Mouse (Mus musculus) B cell, adult 2 months (primary cell): ENCODE results near the gene Pgm3.
A peak's percentile ranks its signal among the peaks of the same experiment; 100 is the strongest.
"Not testable (repeated sequence)": the region's sequence is repeated elsewhere in the genome, so short reads cannot be mapped to it uniquely, and the experiment has no call there.

Source experiments
- DNase-seq, 2 experiments: peaks; one replicate each; pipeline ENCODE4 v3.0.0; 2022

Gene Pgm3

GRCm38 (mm10) chr9:86571540-86572135, at the start of gene Pgm3, which contains the start of gene Rwdd2a:
Gene Pgm3 (minus strand): TSS chr9:86571842.
Gene Rwdd2a (plus strand): TSS chr9:86571991.
- DNase-seq, result peak; percentile 99

- no peak for DNase-seq
These were observed 47.9 kb upstream of the Pgm3 start for GRCm38 (mm10) chr9:86619341-86620139.

GRCm38 (mm10) chr9:86617837-86618492, 46.3 kb upstream of the Pgm3 start:
- DNase-seq, result no peak

- no peak for DNase-seq
These were observed 44.1 kb upstream of the Pgm3 start for GRCm38 (mm10) chr9:86615765-86616164.

- no peak for DNase-seq
These were observed 40.4 kb upstream of the Pgm3 start for GRCm38 (mm10) chr9:86612091-86612490.

- DNase-seq, result no peak
These were observed 34.1 kb upstream of the Pgm3 start for GRCm38 (mm10) chr9:86605776-86606175.

GRCm38 (mm10) chr9:86599723-86600303, 28.2 kb upstream of the Pgm3 start:
- DNase-seq, result no peak

- not testable (repeated sequence) for DNase-seq
These were observed 25.3 kb upstream of the Pgm3 start for GRCm38 (mm10) chr9:86596983-86597382.

- not testable (repeated sequence) for DNase-seq
These were observed 22.7 kb upstream of the Pgm3 start for GRCm38 (mm10) chr9:86594357-86594767.

GRCm38 (mm10) chr9:86592676-86593668, 21.3 kb upstream of the Pgm3 start:
- peak in 1 of 2 experiments; percentile 23 for DNase-seq

GRCm38 (mm10) chr9:86587019-86587795, 15.6 kb upstream of the Pgm3 start:
- no peak for DNase-seq

- DNase-seq, result peak; percentile 78 to 80
These were observed 12.1 kb upstream of the Pgm3 start for GRCm38 (mm10) chr9:86583740-86584139.

GRCm38 (mm10) chr9:86579657-86580056, 8.0 kb upstream of the Pgm3 start:
- peak; percentile 26 to 27 for DNase-seq

GRCm38 (mm10) chr9:86575178-86575577, 3.5 kb upstream of the Pgm3 start:
- DNase-seq, result no peak

GRCm38 (mm10) chr9:86573616-86574303, 2.1 kb upstream of the Pgm3 start:
- DNase-seq, result no peak

- DNase-seq, result peak; percentile 90 to 93
These were observed 1.1 kb upstream of the Pgm3 start for GRCm38 (mm10) chr9:86572636-86573291.

- no peak for DNase-seq
These were observed 554 bp upstream of the Pgm3 start for GRCm38 (mm10) chr9:86572196-86572595.

- no peak for DNase-seq
These were observed 696 bp downstream of the Pgm3 start for GRCm38 (mm10) chr9:86570946-86571345.

- no peak for DNase-seq
These were observed 1.3 kb downstream of the Pgm3 start for GRCm38 (mm10) chr9:86570261-86570890.
